Mouse (Mus musculus): ENCODE measurements around the gene Dct. TPM values are rescaled to one million over a fixed set of nuclear protein-coding genes. Genes with fewer than 3 reads are reported as not detected.

The Dct gene
- polyA plus RNA-seq, 2 experiments: 0.04 to 0.11 TPM

DNA sequence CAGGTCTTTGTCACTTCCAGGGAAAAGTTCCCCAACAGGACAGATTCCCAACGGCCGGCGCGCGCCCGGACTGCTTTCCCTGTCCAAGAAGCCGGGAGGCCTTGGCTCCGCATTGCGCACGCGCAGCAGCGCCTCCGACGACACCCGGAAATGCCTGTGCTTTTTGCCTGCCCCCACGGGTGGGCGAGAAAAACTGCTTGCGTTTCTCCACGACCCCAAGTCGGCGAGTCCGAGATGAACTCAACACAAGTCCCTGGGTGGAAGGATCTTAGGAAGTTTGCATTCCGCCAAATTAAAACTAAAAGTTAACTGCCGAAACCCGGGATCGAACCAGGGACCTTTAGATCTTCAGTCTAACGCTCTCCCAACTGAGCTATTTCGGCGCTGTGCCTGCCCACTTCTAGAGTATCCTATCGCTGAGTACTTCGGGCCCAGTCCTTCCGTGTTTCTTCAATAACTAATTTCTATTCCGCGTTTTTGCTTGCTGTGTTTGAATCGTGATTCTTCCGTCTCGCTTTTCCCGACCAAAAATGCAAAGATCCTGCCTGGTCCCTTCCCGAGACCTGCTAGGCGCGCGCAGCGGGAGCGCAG lies 37.3 kb upstream of the Dct start:
- H3K36me3 ChIP-seq (replicated peaks; ENCODE audit: control insufficient read depth, insufficient read depth, low read depth): no peaks in the 10 kb centered on the region
- DNase-seq (ENCODE audit: low read depth in 3 of 3, low spot score in 3 of 3) (peak; percentile 66 to 68 (median 66)), ATAC-seq (ENCODE audit: insufficient read depth) (peak; percentile 84)
- no peaks in the 10 kb centered on the region for H3K27me3 ChIP-seq (ENCODE audit: control insufficient read depth, insufficient read depth, low read length)
- under 1% methylated on average over 44 of the region's 44 CpGs for WGBS (ENCODE audit: insufficient replicate concordance)
- TF ChIP-seq CTCF (IDR thresholded peaks at IDR 0.05; ENCODE audit: low read depth) (peak; percentile 3; the same call in 1 of the 2 replicates), EP300 (IDR thresholded peaks at IDR 0.05; ENCODE audit: low read depth) (no peak)
- peak overlapping the region; percentile 67 to 93 for H3K4me3 ChIP-seq (ENCODE audit: insufficient read depth in 1 of 2, low read depth in 2 of 2, low read length in 2 of 2)
- peak overlapping the region; percentile 73 for H3K4me2 ChIP-seq (ENCODE audit: low read depth)
- peaks cover 5 to 6% of the 10 kb centered on the region in 2 experiments; a peak in 3 of 4 replicates for H3K4me1 ChIP-seq (replicated peaks; ENCODE audit: control insufficient read depth in 2 of 2, insufficient read depth in 2 of 2, low read length in 1 of 2)
- no peaks in the 10 kb centered on the region for H3K9me3 ChIP-seq (ENCODE audit: control insufficient read depth, low read length)
- H3K9ac ChIP-seq (replicated peaks): peak overlapping the region; percentile 38
- H3K27ac ChIP-seq: no peak overlapping the region

DNA sequence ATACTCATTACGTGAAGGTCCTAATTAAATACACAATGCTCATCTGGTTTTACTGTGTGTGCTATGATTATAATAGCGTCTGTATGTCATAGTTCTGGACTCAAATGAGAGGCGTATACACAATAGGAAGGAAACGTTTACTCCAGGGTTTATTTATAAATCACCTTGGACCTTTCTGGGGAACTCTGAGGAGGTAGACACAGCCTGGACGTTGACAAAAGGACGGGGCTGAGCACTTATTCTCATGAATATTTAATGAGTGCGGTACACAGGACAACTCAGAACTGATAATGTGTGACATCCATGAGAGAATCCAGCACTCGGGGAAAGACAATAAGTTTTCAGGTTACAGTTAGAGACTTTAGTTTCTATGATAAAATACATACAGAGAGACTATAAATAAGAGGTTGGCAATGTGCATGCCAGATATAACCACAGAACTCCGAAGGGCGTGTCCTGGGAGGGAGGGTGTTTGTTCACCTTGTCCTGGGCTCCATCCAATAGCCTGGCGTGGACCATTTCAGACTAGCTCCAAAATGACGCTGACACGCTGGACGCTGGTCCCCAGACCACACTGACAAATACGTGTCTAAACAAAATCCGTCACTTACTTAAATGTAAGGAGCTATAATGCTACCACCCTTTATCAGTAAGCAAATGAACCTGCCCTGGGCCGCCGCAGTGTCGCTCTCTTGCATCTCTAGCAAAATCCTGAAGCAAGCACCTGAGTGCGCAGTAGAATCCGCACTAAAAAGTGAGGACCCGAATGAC lies 36.6 kb upstream of the Dct start:
- Histone ChIP-seq H3K4me1 (replicated peaks; ENCODE audit: control insufficient read depth in 2 of 2, insufficient read depth in 2 of 2, low read length in 1 of 2) (peaks cover 5 to 6% of the 10 kb centered on the region in 2 experiments; a peak in 3 of 4 replicates), H3K4me2 (ENCODE audit: low read depth) (peak overlapping the region; percentile 73), H3K36me3 (replicated peaks; ENCODE audit: control insufficient read depth, insufficient read depth, low read depth) (no peaks in the 10 kb centered on the region), H3K27ac (no peak overlapping the region), H3K9ac (replicated peaks) (peak overlapping the region; percentile 38), H3K4me3 (ENCODE audit: insufficient read depth in 1 of 2, low read depth in 2 of 2, low read length in 2 of 2) (peak overlapping the region; percentile 67 to 93), H3K27me3 (ENCODE audit: control insufficient read depth, insufficient read depth, low read length) (no peaks in the 10 kb centered on the region), H3K9me3 (ENCODE audit: control insufficient read depth, low read length) (no peaks in the 10 kb centered on the region)
- DNase-seq (ENCODE audit: low read depth in 3 of 3, low spot score in 3 of 3) (peak in 2 of 3 experiments; percentile 41 to 42), ATAC-seq (ENCODE audit: insufficient read depth) (peak; percentile 75)
- no peak for TF ChIP-seq CTCF (IDR thresholded peaks at IDR 0.05; ENCODE audit: low read depth)
- TF ChIP-seq EP300 (IDR thresholded peaks at IDR 0.05; ENCODE audit: low read depth): no peak
- 10% methylated on average over 22 of the region's 22 CpGs for WGBS (ENCODE audit: insufficient replicate concordance)

DNA sequence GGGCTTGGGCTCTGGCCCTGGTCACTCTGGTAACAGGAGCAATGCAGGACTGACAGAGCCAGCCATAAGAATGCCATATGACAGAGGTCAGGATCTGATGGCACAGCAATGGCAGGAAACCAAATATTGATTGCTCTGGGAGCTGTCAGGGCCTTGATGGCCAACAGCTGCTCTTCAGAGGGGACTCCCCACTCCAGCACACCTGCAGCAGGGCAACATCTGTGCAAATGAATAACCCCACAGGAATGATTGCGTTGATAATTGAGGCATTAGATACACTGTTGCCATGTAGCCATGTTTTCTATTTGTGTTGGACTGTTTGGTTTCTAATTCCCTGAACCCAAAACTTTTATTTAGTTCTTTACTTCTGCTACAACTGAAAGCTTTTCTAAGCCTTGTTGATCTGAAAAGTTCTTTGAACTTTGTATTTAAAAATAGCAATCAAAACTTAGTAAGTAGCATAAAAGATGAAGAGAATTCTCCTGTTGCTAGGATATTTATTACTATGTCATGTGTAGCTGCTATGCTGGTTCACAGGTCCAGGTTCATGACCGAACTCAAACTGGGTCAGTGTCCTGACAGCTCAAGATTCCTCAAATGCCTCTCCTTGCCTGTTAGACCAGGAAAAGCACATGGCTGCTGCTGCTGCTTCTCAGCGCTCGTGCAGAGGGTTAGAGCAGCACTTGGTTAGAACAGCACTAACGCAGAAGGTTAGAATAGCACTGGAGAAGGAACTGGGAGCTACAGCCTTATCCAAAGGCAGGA lies 34.4 kb upstream of the Dct start:
- ATAC-seq (ENCODE audit: insufficient read depth) (no peak), DNase-seq (ENCODE audit: low read depth in 3 of 3, low spot score in 3 of 3) (no peak)
- WGBS (ENCODE audit: insufficient replicate concordance): 52% methylated on average over 5 of the region's 5 CpGs
- H3K4me1 ChIP-seq (replicated peaks; ENCODE audit: control insufficient read depth in 2 of 2, insufficient read depth in 2 of 2, low read length in 1 of 2): peaks cover 5 to 6% of the 10 kb centered on the region in 2 experiments; a peak in 3 of 4 replicates
- H3K27ac ChIP-seq: no peak overlapping the region
- no peak overlapping the region for H3K4me2 ChIP-seq (ENCODE audit: low read depth)
- H3K4me3 ChIP-seq (ENCODE audit: insufficient read depth in 1 of 2, low read depth in 2 of 2, low read length in 2 of 2): no peak overlapping the region
- no peak for TF ChIP-seq CTCF (IDR thresholded peaks at IDR 0.05; ENCODE audit: low read depth)
- TF ChIP-seq EP300 (IDR thresholded peaks at IDR 0.05; ENCODE audit: low read depth): no peak
- H3K27me3 ChIP-seq (ENCODE audit: control insufficient read depth, insufficient read depth, low read length): no peaks in the 10 kb centered on the region
- no peaks in the 10 kb centered on the region for H3K36me3 ChIP-seq (replicated peaks; ENCODE audit: control insufficient read depth, insufficient read depth, low read depth)
- no peak overlapping the region for H3K9ac ChIP-seq (replicated peaks)
- H3K9me3 ChIP-seq (ENCODE audit: control insufficient read depth, low read length): no peaks in the 10 kb centered on the region

DNA sequence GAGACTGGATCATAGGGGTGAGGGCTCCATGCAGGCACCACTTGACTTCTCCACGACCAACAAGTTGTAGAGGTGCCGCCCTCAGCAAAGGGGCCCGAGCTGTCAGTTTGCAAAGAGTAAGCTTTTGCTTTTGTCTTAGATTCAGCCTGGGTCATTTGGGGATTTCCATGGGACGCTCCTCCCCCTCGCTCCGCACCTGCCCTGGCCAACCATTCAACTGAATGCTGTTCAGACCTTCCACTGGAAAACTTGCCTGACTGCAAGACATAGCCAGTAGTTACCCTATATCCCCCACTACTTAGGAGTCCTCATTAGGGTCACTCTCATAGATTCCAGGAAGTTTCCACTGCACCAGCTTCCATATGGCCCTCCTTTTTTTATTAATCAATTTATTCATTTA lies 31.8 kb upstream of the Dct start:
- DNase-seq (ENCODE audit: low read depth in 3 of 3, low spot score in 3 of 3): no peak
- Histone ChIP-seq H3K27me3 (ENCODE audit: control insufficient read depth, insufficient read depth, low read length) (no peaks in the 10 kb centered on the region), H3K27ac (no peak overlapping the region), H3K4me3 (ENCODE audit: insufficient read depth in 1 of 2, low read depth in 2 of 2, low read length in 2 of 2) (no peak overlapping the region), H3K9me3 (ENCODE audit: control insufficient read depth, low read length) (no peaks in the 10 kb centered on the region), H3K36me3 (replicated peaks; ENCODE audit: control insufficient read depth, insufficient read depth, low read depth) (no peaks in the 10 kb centered on the region), H3K4me1 (replicated peaks; ENCODE audit: control insufficient read depth in 2 of 2, insufficient read depth in 2 of 2, low read length in 1 of 2) (peaks cover 5% of the 10 kb centered on the region in 2 experiments; a peak in 2 of 4 replicates), H3K4me2 (ENCODE audit: low read depth) (no peak overlapping the region), H3K9ac (replicated peaks) (no peak overlapping the region)
- no peak for ATAC-seq (ENCODE audit: insufficient read depth)
- TF ChIP-seq EP300 (IDR thresholded peaks at IDR 0.05; ENCODE audit: low read depth) (no peak), CTCF (IDR thresholded peaks at IDR 0.05; ENCODE audit: low read depth) (no peak)
- WGBS (ENCODE audit: insufficient replicate concordance): 76% methylated on average over 6 of the region's 6 CpGs

DNA sequence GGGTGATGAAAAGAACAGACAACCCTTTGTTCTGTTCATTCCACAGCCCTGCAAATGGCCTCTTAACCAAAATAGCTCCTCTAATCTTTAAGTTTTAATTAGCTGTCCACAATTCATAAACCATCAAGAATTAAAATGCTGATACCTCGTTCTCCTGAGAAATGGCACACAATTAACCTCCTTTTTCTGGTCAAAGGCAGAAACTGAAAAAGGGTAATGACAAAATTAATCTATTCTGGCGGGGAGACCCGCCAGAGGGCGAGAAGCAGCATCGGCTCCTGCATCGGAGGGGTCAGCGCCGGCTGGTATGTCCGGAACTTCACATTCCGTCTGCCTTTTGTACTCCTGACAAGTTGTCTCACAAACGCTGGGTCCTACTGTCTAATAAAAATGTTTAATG lies 28.6 kb upstream of the Dct start:
- H3K27me3 ChIP-seq (ENCODE audit: control insufficient read depth, insufficient read depth, low read length): no peaks in the 10 kb centered on the region
- ATAC-seq (ENCODE audit: insufficient read depth) (no peak), DNase-seq (ENCODE audit: low read depth in 3 of 3, low spot score in 3 of 3) (no peak)
- no peak overlapping the region for H3K4me2 ChIP-seq (ENCODE audit: low read depth)
- no peaks in the 10 kb centered on the region for H3K9me3 ChIP-seq (ENCODE audit: control insufficient read depth, low read length)
- no peaks in the 10 kb centered on the region for H3K4me1 ChIP-seq (replicated peaks; ENCODE audit: control insufficient read depth in 2 of 2, insufficient read depth in 2 of 2, low read length in 1 of 2)
- TF ChIP-seq EP300 (IDR thresholded peaks at IDR 0.05; ENCODE audit: low read depth) (no peak), CTCF (IDR thresholded peaks at IDR 0.05; ENCODE audit: low read depth) (no peak)
- 71% methylated on average over 11 of the region's 11 CpGs for WGBS (ENCODE audit: insufficient replicate concordance)
- H3K27ac ChIP-seq: no peak overlapping the region
- no peaks in the 10 kb centered on the region for H3K36me3 ChIP-seq (replicated peaks; ENCODE audit: control insufficient read depth, insufficient read depth, low read depth)
- no peak overlapping the region for H3K9ac ChIP-seq (replicated peaks)
- H3K4me3 ChIP-seq (ENCODE audit: insufficient read depth in 1 of 2, low read depth in 2 of 2, low read length in 2 of 2): no peak overlapping the region

Measured in liver, embryonic 14.5 days (tissue).